Mouse (Mus musculus) c-Kit-positive CD71-negative TER-119-negative erythroid progenitor cells, embryonic 14.5 days (primary cell): ENCODE results near the gene L3mbtl3.

Experiments
- DNase-seq: peaks from one replicate; pipeline ENCODE4 v3.0.0-alpha.2; 2013; ENCODE audit warnings: low read depth

Gene L3mbtl3

GRCm38 (mm10) chr10:26375790-26376545 is at the start of gene L3mbtl3:
Gene L3mbtl3 (minus strand): TSS chr10:26375971.
- DNase-seq: peak; percentile 81

GRCm38 (mm10) chr10:26421168-26421567 is 45.4 kb upstream of the L3mbtl3 start:
- no peak for DNase-seq

DNA sequence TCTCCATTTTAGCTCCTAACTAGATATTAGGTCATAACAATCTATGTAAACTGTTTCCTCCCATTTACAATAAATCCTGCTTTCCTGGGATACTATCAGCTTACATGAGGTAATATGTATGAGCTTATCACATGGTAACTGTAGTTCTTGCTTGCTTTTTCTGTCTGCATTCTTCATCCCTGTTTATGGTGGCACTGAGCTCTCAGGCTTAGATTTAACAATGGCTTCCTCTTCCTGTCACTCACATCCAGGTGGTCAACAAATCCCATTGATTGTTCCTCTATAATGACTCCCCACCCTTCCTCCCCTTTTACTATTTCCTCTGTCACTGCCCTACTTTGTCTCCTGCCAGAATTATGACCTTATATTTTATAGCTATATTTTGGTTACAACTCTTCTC is 12.9 kb upstream of the L3mbtl3 start:
- no peak for DNase-seq

GRCm38 (mm10) chr10:26377332-26377602 is 1.5 kb upstream of the L3mbtl3 start:
- DNase-seq: no peak

- no peak for DNase-seq
Measured at GRCm38 (mm10) chr10:26376546-26377331, 968 bp upstream of the L3mbtl3 start.

DNA sequence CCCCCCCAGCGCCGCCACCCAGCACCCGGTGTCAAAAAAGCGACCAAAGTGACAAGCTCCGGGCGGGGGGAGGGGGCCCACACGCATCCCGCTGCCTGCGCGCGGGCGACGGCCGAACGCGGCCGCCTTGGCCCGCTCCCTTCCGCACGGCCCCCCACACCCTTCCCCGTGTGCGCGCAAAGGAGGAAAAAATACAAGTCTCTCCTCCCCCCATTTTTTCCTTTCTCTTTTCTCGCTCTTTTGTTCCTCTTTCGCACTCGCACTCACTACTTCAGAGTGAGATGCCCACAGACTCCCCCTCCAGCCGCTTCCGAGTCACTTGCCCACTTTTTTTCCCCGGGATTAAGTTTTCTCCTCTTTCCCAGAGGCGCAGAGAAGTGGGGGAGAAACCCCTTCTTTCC is 420 bp downstream of the L3mbtl3 start:
- no peak for DNase-seq

DNA sequence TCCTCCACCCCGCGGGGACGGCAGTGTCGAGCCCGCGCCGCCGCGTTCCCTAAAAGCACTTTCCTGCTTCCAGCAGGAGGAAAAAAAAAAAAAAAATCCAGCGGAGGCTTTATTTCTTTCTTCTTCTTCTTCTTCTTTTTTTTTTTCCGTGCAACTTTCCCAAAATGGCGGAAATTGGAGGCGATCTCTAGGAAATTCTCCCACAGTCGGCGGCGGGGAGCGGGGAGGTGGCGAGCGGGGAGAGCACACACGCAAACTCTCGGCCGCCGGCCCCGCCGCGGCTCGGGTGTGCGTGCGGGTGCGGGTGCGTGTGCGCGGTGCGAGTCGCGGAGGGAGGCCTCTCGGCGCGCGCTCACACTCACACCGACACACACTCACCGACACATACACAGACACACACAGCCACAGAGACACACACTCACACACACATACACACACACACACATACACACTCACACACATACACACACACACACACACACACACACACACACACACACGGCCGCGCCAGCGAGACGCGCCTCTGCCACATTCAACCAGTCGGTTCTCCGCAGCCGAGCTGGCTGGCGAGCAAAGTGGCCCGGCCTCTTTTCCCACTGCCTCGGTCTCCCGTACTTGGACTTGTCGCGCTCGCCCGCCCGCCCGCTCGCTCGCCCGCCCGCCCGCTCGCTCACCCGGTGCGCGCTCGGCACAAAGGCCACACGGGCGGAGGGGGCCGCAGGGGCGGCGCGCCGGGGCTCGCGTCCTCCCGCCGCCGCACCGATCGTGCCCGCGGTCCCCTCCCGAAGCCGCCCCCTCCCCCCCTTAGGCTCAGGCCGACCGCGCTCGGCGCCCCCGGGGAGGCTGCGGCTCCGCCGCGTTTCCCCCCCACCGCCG is 1.1 kb downstream of the L3mbtl3 start:
- no peak for DNase-seq

DNA sequence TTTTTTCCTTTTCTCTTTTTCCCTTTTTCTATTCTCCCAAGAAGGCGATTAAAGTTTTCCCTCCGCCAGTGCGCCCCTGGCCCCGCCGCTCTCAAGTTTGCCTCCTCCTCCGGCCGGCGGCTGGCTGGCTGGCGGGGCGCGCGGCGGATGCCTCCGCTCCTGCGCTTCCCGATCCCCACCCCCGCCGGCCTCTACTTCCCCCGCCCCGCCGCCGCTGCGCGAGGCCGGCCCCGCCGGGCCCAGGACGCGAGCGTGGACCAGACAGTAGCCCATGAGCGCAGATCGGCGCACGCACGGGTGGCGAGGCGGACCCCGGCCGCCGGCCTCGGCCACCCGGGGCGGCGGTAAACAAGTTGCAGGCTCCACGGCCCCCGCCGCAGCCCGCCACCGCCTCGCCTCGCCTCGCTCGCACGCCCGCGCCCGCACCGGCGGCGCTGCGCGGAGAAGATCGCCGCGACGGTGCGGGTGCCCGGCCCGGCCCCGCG is 1.8 kb downstream of the L3mbtl3 start:
- no peak for DNase-seq

DNA sequence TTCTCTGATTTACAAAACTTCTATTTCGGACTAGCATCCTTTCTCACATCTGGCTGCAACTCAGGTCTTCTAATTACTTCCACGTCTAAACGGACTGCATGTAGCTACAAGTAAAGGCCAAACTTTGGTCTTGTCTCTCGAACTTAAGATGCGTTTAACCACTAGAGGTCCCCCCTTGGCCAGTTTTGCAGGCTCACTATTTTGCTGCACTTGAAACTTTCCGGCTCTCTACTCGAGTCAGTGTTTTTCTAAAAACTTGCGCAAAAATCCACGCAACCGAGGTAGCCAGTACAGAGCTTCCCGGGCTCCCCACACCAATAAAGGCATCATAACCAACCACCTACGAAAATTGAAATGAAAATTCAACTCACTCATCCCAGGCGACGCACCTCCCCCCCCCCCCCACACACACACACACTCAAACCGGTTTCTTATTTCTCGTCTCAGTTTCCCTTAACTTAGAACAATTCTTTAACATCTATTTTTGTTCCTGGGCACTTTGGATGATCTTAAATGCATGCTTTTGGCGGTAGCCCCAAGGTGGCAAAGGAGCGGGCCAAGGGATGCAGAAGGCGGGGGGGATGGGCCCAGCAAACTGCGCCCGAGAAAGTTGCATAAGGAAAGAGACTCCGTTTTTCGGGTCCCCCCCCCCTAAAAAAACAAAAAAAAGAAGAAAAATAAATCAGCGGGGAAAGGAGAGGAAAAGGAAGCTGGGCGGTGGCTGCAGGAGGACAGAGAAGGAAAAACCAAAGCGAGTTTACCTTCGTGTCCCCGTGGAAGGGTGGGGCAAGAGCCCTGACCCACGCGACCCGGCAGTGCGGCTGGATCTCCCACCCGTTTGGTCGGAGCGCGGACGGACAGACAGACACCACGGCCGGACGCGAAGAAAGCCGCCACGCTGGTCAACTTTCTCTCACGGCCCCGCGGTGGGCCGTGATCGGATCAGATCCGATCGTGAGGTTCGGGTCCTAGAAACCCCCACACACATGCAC is 2.5 kb downstream of the L3mbtl3 start:
- peak; percentile 84 for DNase-seq

GRCm38 (mm10) chr10:26371416-26371815 is 4.4 kb downstream of the L3mbtl3 start:
- DNase-seq: no peak

- no peak for DNase-seq
Measured at GRCm38 (mm10) chr10:26364942-26365341, 10.8 kb downstream of the L3mbtl3 start.

DNA sequence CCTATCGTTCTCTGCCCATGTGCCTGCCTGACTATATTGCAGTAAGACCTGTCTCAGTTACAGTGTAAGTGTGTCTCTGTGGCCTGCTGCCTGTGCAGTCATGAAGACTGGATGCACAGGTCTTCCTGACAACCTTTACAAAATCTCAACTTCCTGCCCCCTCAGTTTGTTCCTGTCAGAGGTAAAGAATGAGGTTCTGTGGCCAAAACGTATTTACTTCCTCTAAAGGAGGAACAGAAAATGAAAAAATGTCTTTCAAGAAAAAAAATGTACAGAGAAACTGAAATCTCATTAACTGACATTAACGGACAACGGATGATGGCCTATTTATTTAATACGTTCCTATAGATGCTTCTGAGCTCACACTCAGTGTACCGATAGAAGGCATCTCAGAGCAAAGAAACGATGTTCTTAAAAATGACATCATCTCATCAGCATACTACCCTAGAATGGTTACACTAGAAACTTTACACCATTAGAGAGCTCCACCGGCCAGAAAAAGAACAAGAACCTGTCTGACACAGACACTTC is 11.4 kb downstream of the L3mbtl3 start:
- no peak for DNase-seq

- no peak for DNase-seq
Measured at GRCm38 (mm10) chr10:26363605-26364004, 12.2 kb downstream of the L3mbtl3 start.

GRCm38 (mm10) chr10:26358798-26359197 is 17.0 kb downstream of the L3mbtl3 start:
- no peak for DNase-seq

DNA sequence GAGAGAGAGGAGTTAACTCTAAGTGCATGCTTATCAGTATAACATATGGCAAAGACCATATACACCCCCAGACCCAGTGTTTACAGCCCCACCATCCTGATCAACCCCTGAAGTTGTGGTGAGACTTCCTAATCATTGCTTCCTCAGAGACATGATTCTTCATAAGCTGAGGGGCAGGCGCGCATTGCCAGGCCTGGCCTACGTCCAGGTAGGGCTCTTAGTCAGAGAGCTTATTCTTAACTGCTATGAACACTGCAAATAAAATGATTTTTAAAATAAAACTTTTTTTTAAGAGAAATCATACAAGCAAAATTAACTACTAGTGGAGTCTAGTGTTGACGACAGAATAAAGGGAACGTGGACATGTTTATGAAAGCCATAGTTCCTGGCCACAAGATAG is 17.5 kb downstream of the L3mbtl3 start:
- no peak for DNase-seq

DNA sequence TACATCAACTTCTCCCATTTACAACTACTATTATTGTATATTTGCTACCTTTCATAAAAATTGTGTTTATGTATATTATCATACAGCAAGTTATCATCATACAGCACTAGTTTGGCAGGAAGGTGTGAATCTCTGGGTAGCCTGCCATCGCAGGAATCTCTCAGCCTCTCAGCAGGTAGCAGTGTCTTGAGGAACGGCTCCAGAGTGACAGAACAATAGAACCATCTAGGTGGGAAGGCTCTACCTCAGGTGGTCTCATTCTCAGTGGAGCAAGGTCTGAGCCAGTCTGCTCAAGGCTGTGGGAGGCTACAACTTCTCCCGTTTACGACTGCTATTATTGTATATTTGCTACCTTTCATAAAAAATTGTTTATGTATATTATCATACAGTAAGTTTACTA is 22.0 kb downstream of the L3mbtl3 start:
- no peak for DNase-seq

- DNase-seq: no peak
Measured at GRCm38 (mm10) chr10:26351129-26351738, 24.5 kb downstream of the L3mbtl3 start.

GRCm38 (mm10) chr10:26350153-26350552 is 25.6 kb downstream of the L3mbtl3 start:
- DNase-seq: no peak

GRCm38 (mm10) chr10:26347614-26348013 is 28.2 kb downstream of the L3mbtl3 start:
- DNase-seq: no peak

DNA sequence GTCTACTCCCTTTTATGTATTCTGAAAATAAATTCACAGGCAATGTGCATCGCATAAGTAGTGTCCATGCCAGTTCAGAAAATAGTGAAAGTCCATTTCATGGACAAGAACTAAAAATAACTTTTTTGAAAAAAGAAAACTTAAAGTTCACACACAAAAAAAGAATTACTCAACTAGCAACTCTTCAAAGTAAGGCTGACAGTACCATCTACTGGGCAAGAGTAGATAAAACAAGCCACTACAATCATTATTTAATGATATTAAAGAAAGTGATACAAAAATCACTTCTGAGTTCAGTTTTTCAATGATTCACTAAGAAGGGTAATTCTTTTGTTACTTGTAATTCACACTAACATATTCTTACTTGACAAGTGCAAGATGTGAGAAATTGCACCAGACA is 29.9 kb downstream of the L3mbtl3 start:
- DNase-seq: no peak
